Mouse (Mus musculus): ENCODE measurements around the gene Ccdc141.

DNA sequence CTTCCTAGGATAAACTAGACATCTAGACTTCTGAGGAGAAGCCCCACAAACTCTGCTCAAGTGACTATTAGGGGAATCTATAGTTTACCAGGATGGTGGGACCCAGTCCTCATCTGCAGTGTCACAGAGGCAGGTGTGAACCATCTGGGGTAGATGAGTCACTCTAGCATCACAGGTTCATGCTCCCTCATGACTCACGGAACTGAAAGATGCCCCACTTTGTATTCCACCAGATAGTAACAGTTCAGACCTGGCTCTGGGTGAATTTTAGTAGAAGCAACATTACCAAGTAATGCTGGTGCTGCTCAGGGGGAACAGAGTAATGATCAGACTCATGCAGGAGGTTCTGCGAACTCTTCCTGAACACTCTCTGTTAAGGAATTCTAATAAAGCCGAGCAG is 36.5 kb upstream of the Ccdc141 start:
- TF ChIP-seq CTCF (IDR thresholded peaks at IDR 0.05; ENCODE audit: low read depth, low read length) (no peak), POLR2A (IDR thresholded peaks at IDR 0.05; ENCODE audit: borderline replicate concordance, low read depth, low read length) (no peak)
